Mouse (Mus musculus) right cerebral cortex, postnatal 4 days (tissue): ENCODE data around the gene Aoc3.
"Not testable (repeated sequence)": the region's sequence is repeated elsewhere in the genome, so short reads cannot be mapped to it uniquely, and the experiment has no call there.

Experiments
- DNase-seq: peaks from one replicate; pipeline ENCODE4 v3.0.0-alpha.2; 2022

The Aoc3 gene

DNA sequence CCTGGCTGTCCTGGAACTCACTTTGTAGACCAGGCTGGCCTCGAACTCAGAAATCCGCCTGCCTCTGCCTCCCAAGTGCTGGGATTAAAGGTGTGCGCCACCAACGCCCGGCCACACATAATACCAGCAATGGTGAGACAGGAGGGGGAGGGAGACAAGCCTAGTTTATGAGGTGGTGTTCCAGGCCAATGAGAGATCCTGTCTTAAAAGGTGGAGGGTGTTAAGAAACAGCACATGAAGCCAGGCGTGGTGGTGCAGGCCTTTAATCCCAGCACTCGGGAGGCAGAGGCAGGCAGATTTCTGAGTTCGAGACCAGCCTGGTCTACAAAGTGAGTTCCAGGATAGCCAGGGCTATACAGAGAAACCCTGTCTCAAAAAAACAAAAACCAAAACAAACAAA, 47.8 kb downstream of the Aoc3 start:
- DNase-seq: not testable (repeated sequence)

GRCm38 (mm10) chr11:101378926-101379325, 48.5 kb downstream of the Aoc3 start:
- no peak for DNase-seq

- no peak for DNase-seq
Measured at GRCm38 (mm10) chr11:101381817-101382216, 51.4 kb downstream of the Aoc3 start.
